Mouse (Mus musculus): ENCODE data around the gene Miga1. TPM values are rescaled to one million over a fixed set of nuclear protein-coding genes. Genes with fewer than 3 reads are reported as not detected.
"Not testable (repeated sequence)": the region's sequence is repeated elsewhere in the genome, so short reads cannot be mapped to it uniquely, and the experiment has no call there.

Miga1 gene
- polyA plus RNA-seq, 1 experiment from 2014 or later, result 16.7 TPM

DNA sequence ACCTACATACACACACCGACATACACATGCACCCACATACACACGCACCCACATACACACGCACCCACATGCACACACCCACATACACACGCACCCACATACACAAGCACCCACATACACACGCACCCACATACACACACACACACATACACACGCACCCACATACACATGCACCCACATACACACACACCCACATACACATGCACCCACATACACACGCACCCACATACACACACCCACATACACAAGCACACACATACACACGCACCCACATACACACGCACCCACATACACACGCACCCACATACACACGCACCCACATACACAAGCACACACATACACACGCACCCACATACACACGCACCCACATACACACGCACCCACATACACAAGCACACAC, 25.5 kb downstream of the Miga1 start:
- H3K4me2 ChIP-seq; H3K36me3 ChIP-seq (ENCODE audit: control insufficient read depth, insufficient read depth, low read length); H3K27ac ChIP-seq (ENCODE audit: low read depth, low read length); H3K9me3 ChIP-seq (replicated peaks; ENCODE audit: control insufficient read depth, low read length); H3K9ac ChIP-seq (ENCODE audit: low read depth, low read length); H3K4me3 ChIP-seq (ENCODE audit: low read depth, low read length); ATAC-seq (replicated peaks; ENCODE audit: insufficient number of reproducible peaks, low FRiP score, low TSS enrichment); H3K27me3 ChIP-seq (ENCODE audit: control insufficient read depth, insufficient read depth, low read length): not testable (repeated sequence)
- peaks cover 11% of the 10 kb centered on the region for H3K4me1 ChIP-seq (ENCODE audit: control insufficient read depth, insufficient read depth, low read length)
- 76% methylated on average over 14 of the region's 14 CpGs for WGBS (ENCODE audit: insufficient replicate concordance)

GRCm38 (mm10) chr3:152309250-152309645, 31.0 kb downstream of the Miga1 start:
- no peak for ATAC-seq (replicated peaks; ENCODE audit: insufficient number of reproducible peaks, low FRiP score, low TSS enrichment)
- H3K9me3 ChIP-seq (replicated peaks; ENCODE audit: control insufficient read depth, low read length), result no peaks in the 10 kb centered on the region
- no peak overlapping the region for H3K4me2 ChIP-seq
- 70% methylated on average over 9 of the region's 9 CpGs for WGBS (ENCODE audit: insufficient replicate concordance)
- no peak overlapping the region for H3K4me3 ChIP-seq (ENCODE audit: low read depth, low read length)
- H3K27ac ChIP-seq (ENCODE audit: low read depth, low read length), result peak overlapping the region; percentile 96
- no peaks in the 10 kb centered on the region for H3K27me3 ChIP-seq (ENCODE audit: control insufficient read depth, insufficient read depth, low read length)
- H3K4me1 ChIP-seq (ENCODE audit: control insufficient read depth, insufficient read depth, low read length), result peaks cover 46% of the 10 kb centered on the region
- H3K36me3 ChIP-seq (ENCODE audit: control insufficient read depth, insufficient read depth, low read length), result 0 out of 2 replicates have a peak, but pooled peaks cover 3% of the 10 kb centered on the region
- H3K9ac ChIP-seq (ENCODE audit: low read depth, low read length), result no peak overlapping the region; the same call in 1 of the 2 replicates

- peak overlapping the region; percentile 54 for H3K9ac ChIP-seq (ENCODE audit: low read depth, low read length)
- H3K9me3 ChIP-seq (replicated peaks; ENCODE audit: control insufficient read depth, low read length), result no peaks in the 10 kb centered on the region
- peak overlapping the region; percentile 96 for H3K27ac ChIP-seq (ENCODE audit: low read depth, low read length)
- 0 out of 2 replicates have a peak overlapping the region, but pooled peaks have one; percentile 27 for H3K4me2 ChIP-seq
- no peaks in the 10 kb centered on the region for H3K27me3 ChIP-seq (ENCODE audit: control insufficient read depth, insufficient read depth, low read length)
- 0 out of 2 replicates have a peak, but pooled peaks cover 3% of the 10 kb centered on the region for H3K36me3 ChIP-seq (ENCODE audit: control insufficient read depth, insufficient read depth, low read length)
- H3K4me3 ChIP-seq (ENCODE audit: low read depth, low read length), result no peak overlapping the region
- peaks cover 51% of the 10 kb centered on the region for H3K4me1 ChIP-seq (ENCODE audit: control insufficient read depth, insufficient read depth, low read length)
- peak; percentile 36; the same call in 1 of the 2 replicates for ATAC-seq (replicated peaks; ENCODE audit: insufficient number of reproducible peaks, low FRiP score, low TSS enrichment)
- WGBS (ENCODE audit: insufficient replicate concordance), result 13% methylated on average over 10 of the region's 10 CpGs
Observed at GRCm38 (mm10) chr3:152308485-152309249, 31.5 kb downstream of the Miga1 start.

- Histone ChIP-seq H3K36me3 (ENCODE audit: control insufficient read depth, insufficient read depth, low read length) (no peaks in the 10 kb centered on the region; the same call in 1 of the 2 replicates), H3K4me1 (ENCODE audit: control insufficient read depth, insufficient read depth, low read length) (peaks cover 51% of the 10 kb centered on the region), H3K4me2 (no peak overlapping the region), H3K9ac (ENCODE audit: low read depth, low read length) (peak overlapping the region; percentile 1), H3K4me3 (ENCODE audit: low read depth, low read length) (no peak overlapping the region), H3K9me3 (replicated peaks; ENCODE audit: control insufficient read depth, low read length) (no peaks in the 10 kb centered on the region), H3K27me3 (ENCODE audit: control insufficient read depth, insufficient read depth, low read length) (no peaks in the 10 kb centered on the region), H3K27ac (ENCODE audit: low read depth, low read length) (peak overlapping the region; percentile 86)
- ATAC-seq (replicated peaks; ENCODE audit: insufficient number of reproducible peaks, low FRiP score, low TSS enrichment), result no peak
- WGBS (ENCODE audit: insufficient replicate concordance), result 60% methylated on average over 4 of the region's 4 CpGs
Observed at GRCm38 (mm10) chr3:152305971-152306370, 34.2 kb downstream of the Miga1 start.

DNA sequence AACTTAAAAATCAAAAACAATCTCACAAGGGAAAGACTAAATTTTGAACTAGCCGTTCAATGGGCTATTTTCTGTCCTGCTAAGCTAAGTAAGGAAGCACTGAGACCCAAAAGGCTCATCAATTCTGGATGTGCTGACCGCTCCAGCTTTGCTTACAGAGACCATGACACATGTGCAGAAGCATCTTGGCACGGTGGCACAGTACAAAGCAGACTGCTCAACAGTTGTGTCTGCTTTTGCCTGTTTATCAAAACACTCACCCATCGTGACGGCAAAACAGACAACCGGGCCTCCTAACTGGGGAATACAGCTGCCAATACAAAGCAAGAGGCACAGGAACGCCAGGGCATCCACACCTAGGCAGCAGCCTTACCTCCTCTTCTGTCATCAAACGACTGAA, 35.1 kb downstream of the Miga1 start:
- peaks cover 51% of the 10 kb centered on the region for H3K4me1 ChIP-seq (ENCODE audit: control insufficient read depth, insufficient read depth, low read length)
- WGBS (ENCODE audit: insufficient replicate concordance), result 60% methylated on average over 8 of the region's 8 CpGs
- no peaks in the 10 kb centered on the region for H3K27me3 ChIP-seq (ENCODE audit: control insufficient read depth, insufficient read depth, low read length)
- ATAC-seq (replicated peaks; ENCODE audit: insufficient number of reproducible peaks, low FRiP score, low TSS enrichment), result no peak
- peak overlapping the region; percentile 40; the same call in 1 of the 2 replicates for H3K9ac ChIP-seq (ENCODE audit: low read depth, low read length)
- H3K4me2 ChIP-seq, result no peak overlapping the region
- H3K36me3 ChIP-seq (ENCODE audit: control insufficient read depth, insufficient read depth, low read length), result no peaks in the 10 kb centered on the region; the same call in 1 of the 2 replicates
- H3K4me3 ChIP-seq (ENCODE audit: low read depth, low read length), result no peak overlapping the region
- peak overlapping the region; percentile 86 for H3K27ac ChIP-seq (ENCODE audit: low read depth, low read length)
- no peaks in the 10 kb centered on the region for H3K9me3 ChIP-seq (replicated peaks; ENCODE audit: control insufficient read depth, low read length)

- Histone ChIP-seq H3K27ac (ENCODE audit: low read depth, low read length) (peak overlapping the region; percentile 86), H3K4me2 (0 out of 2 replicates have a peak overlapping the region, but pooled peaks have one; percentile 5), H3K4me1 (ENCODE audit: control insufficient read depth, insufficient read depth, low read length) (peaks cover 43% of the 10 kb centered on the region), H3K9me3 (replicated peaks; ENCODE audit: control insufficient read depth, low read length) (no peaks in the 10 kb centered on the region), H3K9ac (ENCODE audit: low read depth, low read length) (peak overlapping the region; percentile 5; the same call in 1 of the 2 replicates), H3K4me3 (ENCODE audit: low read depth, low read length) (no peak overlapping the region), H3K36me3 (ENCODE audit: control insufficient read depth, insufficient read depth, low read length) (no peaks in the 10 kb centered on the region; the same call in 1 of the 2 replicates), H3K27me3 (ENCODE audit: control insufficient read depth, insufficient read depth, low read length) (no peaks in the 10 kb centered on the region)
- 18% methylated on average over 6 of the region's 6 CpGs for WGBS (ENCODE audit: insufficient replicate concordance)
- ATAC-seq (replicated peaks; ENCODE audit: insufficient number of reproducible peaks, low FRiP score, low TSS enrichment), result peak; percentile 70
Observed at GRCm38 (mm10) chr3:152304093-152304815, 36.0 kb downstream of the Miga1 start.

DNA sequence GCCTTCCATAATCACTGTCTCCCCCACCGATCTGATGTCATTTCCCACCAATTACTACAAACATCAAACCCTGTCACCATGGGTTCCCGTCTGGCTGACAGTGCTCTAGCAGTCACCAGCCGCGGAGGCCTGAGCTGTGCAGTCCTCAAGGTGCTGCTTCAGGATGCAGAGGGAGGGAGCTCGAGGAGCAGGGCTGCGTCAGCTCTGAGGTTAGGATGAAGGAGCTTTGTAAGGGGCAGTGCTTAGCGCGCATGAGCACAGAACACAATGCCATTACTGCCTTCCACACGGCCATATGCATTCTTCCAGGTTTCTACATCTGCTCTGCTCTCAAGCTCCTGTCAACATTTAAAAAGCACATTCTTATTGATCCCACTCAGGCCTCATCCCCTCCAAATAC, 37.2 kb downstream of the Miga1 start:
- H3K27ac ChIP-seq (ENCODE audit: low read depth, low read length), result peak overlapping the region; percentile 86; the same call in 1 of the 2 replicates
- peaks cover 34% of the 10 kb centered on the region for H3K4me1 ChIP-seq (ENCODE audit: control insufficient read depth, insufficient read depth, low read length)
- WGBS (ENCODE audit: insufficient replicate concordance), result 47% methylated on average over 9 of the region's 9 CpGs
- no peaks in the 10 kb centered on the region for H3K9me3 ChIP-seq (replicated peaks; ENCODE audit: control insufficient read depth, low read length)
- no peak overlapping the region for H3K9ac ChIP-seq (ENCODE audit: low read depth, low read length)
- ATAC-seq (replicated peaks; ENCODE audit: insufficient number of reproducible peaks, low FRiP score, low TSS enrichment), result no peak
- no peak overlapping the region for H3K4me2 ChIP-seq
- H3K27me3 ChIP-seq (ENCODE audit: control insufficient read depth, insufficient read depth, low read length), result no peaks in the 10 kb centered on the region
- H3K4me3 ChIP-seq (ENCODE audit: low read depth, low read length), result no peak overlapping the region
- H3K36me3 ChIP-seq (ENCODE audit: control insufficient read depth, insufficient read depth, low read length), result no peaks in the 10 kb centered on the region; the same call in 1 of the 2 replicates

DNA sequence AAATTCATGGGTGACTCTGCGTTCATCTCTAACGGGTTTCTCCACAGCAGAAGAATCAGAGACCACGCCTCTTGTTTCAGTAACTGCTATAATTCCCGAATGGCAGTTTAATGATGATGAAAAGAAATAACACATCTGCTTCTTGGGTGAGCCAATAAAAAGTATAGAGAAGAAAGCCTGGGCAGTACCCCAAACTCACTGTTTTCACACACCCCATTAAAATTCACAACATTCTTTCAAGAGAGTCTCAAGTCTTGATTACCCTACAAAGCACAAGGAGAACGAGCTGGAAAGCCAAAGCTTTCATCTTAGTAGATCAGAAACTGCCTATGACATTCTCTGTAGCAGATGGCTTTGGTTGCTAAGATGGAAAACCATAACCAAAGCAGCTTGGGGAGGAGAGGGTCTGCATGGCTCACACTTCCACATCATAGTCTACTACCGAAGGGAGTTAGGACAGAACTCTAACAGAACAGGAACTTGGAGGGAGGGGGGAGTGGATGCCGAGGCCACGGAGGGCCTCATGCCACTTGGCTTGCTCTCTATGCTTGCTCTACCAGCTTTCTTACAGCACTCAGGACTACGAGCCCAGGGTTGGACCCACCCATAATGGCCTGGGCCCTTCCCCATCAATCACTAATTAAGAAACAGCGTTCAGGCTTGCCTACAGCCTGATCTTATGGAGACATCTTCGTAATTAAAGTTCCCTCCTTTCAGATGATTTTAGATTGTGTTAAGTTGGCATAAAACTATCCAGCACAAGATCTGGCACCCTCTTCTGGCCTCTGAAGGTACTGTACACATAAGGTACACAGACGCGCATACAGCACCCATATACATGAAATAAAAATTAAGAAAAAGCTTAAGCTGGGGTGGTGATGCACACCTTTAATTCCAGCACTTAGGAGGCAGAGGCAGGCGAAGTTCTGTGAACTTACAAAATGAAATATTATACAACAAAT, 39.5 kb downstream of the Miga1 start:
- no peak for ATAC-seq (replicated peaks; ENCODE audit: insufficient number of reproducible peaks, low FRiP score, low TSS enrichment)
- H3K9ac ChIP-seq (ENCODE audit: low read depth, low read length), result no peak overlapping the region
- H3K27ac ChIP-seq (ENCODE audit: low read depth, low read length), result no peak overlapping the region
- H3K36me3 ChIP-seq (ENCODE audit: control insufficient read depth, insufficient read depth, low read length), result peaks cover 9% of the 10 kb centered on the region
- 91% methylated on average over 14 of the region's 14 CpGs for WGBS (ENCODE audit: insufficient replicate concordance)
- H3K4me1 ChIP-seq (ENCODE audit: control insufficient read depth, insufficient read depth, low read length), result peaks cover 23% of the 10 kb centered on the region
- no peak overlapping the region for H3K4me2 ChIP-seq
- H3K9me3 ChIP-seq (replicated peaks; ENCODE audit: control insufficient read depth, low read length), result no peaks in the 10 kb centered on the region
- no peak overlapping the region for H3K4me3 ChIP-seq (ENCODE audit: low read depth, low read length)
- H3K27me3 ChIP-seq (ENCODE audit: control insufficient read depth, insufficient read depth, low read length), result no peaks in the 10 kb centered on the region

All from heart, embryonic 11.5 days (tissue).